Mouse (Mus musculus) stomach, embryonic 14.5 days (tissue): ENCODE measurements around the gene Wdr11. TPM values are rescaled to one million over a fixed set of nuclear protein-coding genes. Genes with fewer than 3 reads are reported as not detected.

Experiments used
- ATAC-seq: fragments of 200-750 bp; cut with Nextera tagmentation; 2 replicates; pipeline ENCODE4 v1.8.0; 2017; ENCODE audit warnings: low read depth, moderate TSS enrichment; ENCODE audit not compliant: insufficient number of reproducible peaks, insufficient read depth, low FRiP score
- H3K27ac ChIP-seq: fragments of 300-500 bp; sonication (generic); 2 replicates; pipeline ENCODE4 v1.5.1; 2014; ENCODE audit warnings: mild to moderate bottlenecking, low read length, moderate library complexity, mixed read lengths
- H3K27me3 ChIP-seq: fragments of 300-500 bp; sonication (generic); 2 replicates; pipeline ENCODE4 v1.6.1; 2014; ENCODE audit warnings: low read length, control low read depth, mixed read lengths; ENCODE audit not compliant: control insufficient read depth, insufficient read depth
- H3K36me3 ChIP-seq: fragments of 300-500 bp; sonication (generic); 2 replicates; pipeline ENCODE4 v1.6.1; 2014; ENCODE audit warnings: mild to moderate bottlenecking, control low read depth, low read length, moderate library complexity, mixed read lengths; ENCODE audit not compliant: control insufficient read depth, insufficient read depth
- H3K4me1 ChIP-seq: fragments of 300-500 bp; sonication (generic); 2 replicates; pipeline ENCODE4 v1.6.1; 2014; ENCODE audit warnings: low read length, control low read depth, mixed read lengths; ENCODE audit not compliant: control insufficient read depth, insufficient read depth
- H3K4me2 ChIP-seq: fragments of 300-500 bp; sonication (generic); replicated peaks from 2 replicates; pipeline ENCODE4 v1.6.1; 2014; ENCODE audit warnings: low read depth, low read length, control low read depth
- H3K4me3 ChIP-seq: fragments of 300-500 bp; sonication (generic); 2 replicates; pipeline ENCODE4 v1.5.1; 2014; ENCODE audit warnings: low read depth, low read length, control low read depth
- H3K9ac ChIP-seq: fragments of 300-500 bp; sonication (generic); replicated peaks from 2 replicates; pipeline ENCODE4 v1.6.1; 2014; ENCODE audit warnings: low read depth, mild to moderate bottlenecking, control low read depth, low read length, moderate library complexity, mixed read lengths
- H3K9me3 ChIP-seq: fragments of 300-500 bp; sonication (generic); 2 replicates; pipeline ENCODE4 v1.6.1; 2016; ENCODE audit warnings: low read depth, low read length, control low read depth; ENCODE audit not compliant: control insufficient read depth
- WGBS: fragments of 180-500 bp; shearing (Covaris S2); extraction: QIAGEN DNeasy Blood & Tissue Kit; methylation state at CpG from one replicate; pipeline ENCODE4 v1.1.7; 2014; 5-methylcytosine and 5-hydroxymethylcytosine counted together
- polyA plus RNA-seq: library from polyadenylated mRNA; unstranded; fragments of >200 nt; fragmentation: Nextera tagmentation; extraction: Ambion mirVana; gene quantifications from 2 replicates; pipeline ENCODE4 v1.2.1, GENCODE M21; 2014

Gene Wdr11
- polyA plus RNA-seq, 1 experiment from 2014 or later: 39.2 TPM

DNA sequence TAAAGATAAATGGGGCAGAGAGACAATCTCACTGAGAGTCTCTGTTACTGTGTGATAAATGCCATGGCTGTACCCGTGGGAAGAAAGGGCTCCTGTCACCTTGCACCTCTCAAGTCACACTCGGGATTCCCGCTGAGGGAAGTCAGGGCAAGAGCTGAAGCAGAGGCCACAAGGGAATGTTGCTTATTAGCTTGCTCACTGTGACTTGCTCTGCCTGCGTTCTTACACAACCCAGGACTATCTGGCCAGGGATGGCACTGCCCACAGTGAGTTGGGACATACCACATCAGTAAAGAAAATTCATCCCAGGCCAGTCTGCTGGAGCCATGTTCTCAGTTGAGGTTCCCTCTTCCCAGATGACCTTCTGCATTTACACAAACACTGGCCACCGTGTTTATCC, 29.5 kb downstream of the Wdr11 start:
- Histone ChIP-seq H3K9ac (no peak overlapping the region), H3K27me3 (no peaks in the 10 kb centered on the region), H3K4me2 (no peak overlapping the region), H3K9me3 (no peaks in the 10 kb centered on the region), H3K27ac (no peak overlapping the region), H3K4me3 (no peak overlapping the region), H3K4me1 (no peaks in the 10 kb centered on the region), H3K36me3 (peaks cover 54% of the 10 kb centered on the region)
- ATAC-seq: no peak
- 88% methylated on average over 5 of the region's 5 CpGs for WGBS

DNA sequence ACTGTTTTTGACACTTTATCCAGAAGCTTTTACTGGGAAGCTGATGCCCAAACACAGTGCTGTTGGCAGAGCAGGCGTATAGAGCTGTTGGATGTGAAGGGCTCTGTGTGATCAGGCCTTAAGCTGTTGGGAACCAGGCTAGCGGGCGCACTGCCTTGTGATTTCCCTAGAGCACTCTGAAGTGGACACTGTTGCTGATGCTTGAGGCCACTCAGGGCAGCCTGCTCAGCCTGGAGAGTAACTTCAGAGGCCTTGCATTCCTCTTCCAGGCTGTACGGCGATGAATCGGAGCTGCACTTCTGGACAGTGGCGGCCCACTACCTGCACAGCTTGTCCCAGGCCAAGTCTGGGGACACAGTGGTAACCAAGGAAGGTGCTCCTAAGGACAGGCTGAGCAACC, 38.7 kb downstream of the Wdr11 start:
- Histone ChIP-seq H3K4me1 (no peaks in the 10 kb centered on the region), H3K9ac (no peak overlapping the region), H3K4me3 (no peak overlapping the region), H3K27ac (no peak overlapping the region), H3K27me3 (no peaks in the 10 kb centered on the region), H3K36me3 (peaks cover 74% of the 10 kb centered on the region), H3K9me3 (no peaks in the 10 kb centered on the region), H3K4me2 (no peak overlapping the region)
- no peak for ATAC-seq
- 93% methylated on average over 7 of the region's 7 CpGs for WGBS

DNA sequence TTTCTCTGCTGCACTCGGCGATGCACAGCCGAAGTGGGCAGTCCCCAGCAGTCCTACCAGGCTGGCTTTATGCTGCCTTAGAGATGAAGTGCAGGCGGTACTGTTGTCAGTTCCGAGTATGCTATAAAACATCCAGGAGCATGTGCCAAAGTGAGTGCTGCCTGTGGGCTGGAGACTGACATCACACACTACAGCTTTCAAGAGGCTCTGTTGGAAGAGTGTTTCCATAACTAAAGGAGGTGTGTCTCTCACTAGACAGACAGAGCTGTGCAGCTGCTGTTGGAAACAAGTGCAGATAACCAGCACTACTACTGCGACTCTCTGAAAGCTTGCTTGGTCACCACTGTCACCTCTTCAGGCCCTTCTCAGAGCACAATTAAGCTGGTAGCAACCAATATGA, 39.8 kb downstream of the Wdr11 start:
- peaks cover 72% of the 10 kb centered on the region for H3K36me3 ChIP-seq
- no peaks in the 10 kb centered on the region for H3K9me3 ChIP-seq
- no peak overlapping the region for H3K4me3 ChIP-seq
- no peaks in the 10 kb centered on the region for H3K27me3 ChIP-seq
- no peaks in the 10 kb centered on the region for H3K4me1 ChIP-seq
- no peak overlapping the region for H3K4me2 ChIP-seq
- no peak overlapping the region for H3K9ac ChIP-seq
- no peak for ATAC-seq
- no peak overlapping the region for H3K27ac ChIP-seq
- 89% methylated on average over 6 of the region's 6 CpGs for WGBS

DNA sequence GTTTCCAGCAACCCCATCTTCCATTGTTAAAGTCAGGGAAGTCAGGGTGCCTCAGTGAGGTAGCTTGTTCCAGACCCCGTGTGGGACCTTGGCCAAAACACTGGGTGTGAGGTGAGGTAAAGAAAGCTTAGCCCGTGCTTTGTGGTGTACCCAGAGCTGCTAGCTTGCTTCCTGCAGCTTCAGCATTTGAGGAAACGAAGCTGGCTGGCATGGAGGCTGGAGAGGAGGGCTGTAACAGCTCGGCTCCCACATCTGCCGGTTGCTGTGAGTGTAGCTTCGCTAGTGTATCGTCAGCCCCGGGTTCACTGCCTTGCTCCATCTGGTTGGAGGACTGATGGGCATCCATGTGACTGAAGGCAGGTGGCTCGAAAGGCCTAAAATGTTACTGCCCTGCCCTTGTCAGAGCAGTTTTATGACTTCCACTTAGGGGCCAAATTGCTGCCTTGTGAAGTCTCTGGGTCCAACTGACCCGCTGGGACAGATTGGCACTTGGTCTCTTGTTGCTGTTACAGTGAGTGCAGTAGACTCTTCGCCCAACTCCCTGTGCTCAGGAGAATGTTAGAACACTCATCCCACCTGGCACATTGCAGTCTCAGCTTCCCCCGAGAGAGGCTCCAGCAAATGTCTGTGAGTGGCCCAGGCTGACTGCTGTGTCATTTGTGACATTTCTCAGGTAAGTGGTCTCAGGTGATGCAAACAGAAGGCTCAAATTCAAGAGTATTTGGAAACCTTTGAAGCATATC, 44.4 kb downstream of the Wdr11 start:
- H3K4me2 ChIP-seq: no peak overlapping the region
- 78% methylated on average over 12 of the region's 12 CpGs for WGBS
- peaks cover 48% of the 10 kb centered on the region for H3K36me3 ChIP-seq

DNA sequence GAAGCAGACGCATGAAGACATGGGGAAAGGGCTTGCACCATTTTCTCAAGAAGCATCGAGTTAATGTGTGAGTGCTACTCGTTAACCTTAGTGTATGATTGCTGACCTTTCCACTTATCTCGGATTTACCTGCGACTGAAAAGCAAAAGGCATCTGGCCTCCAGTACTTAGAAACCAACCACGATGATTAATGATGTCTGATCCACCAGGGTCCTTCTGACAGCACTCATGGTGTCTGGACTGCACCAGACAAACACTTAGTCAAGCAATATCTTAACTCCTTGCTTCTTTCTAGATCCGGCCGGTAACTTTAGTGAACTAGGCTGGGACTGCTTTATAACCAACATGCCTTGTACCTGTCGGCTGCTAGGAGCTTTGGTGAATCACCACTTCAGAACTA, 45.3 kb downstream of the Wdr11 start:
- Histone ChIP-seq H3K36me3 (peaks cover 39% of the 10 kb centered on the region), H3K4me2 (no peak overlapping the region), H3K27ac (no peak overlapping the region), H3K27me3 (no peaks in the 10 kb centered on the region), H3K4me1 (no peaks in the 10 kb centered on the region), H3K9me3 (no peaks in the 10 kb centered on the region), H3K4me3 (no peak overlapping the region), H3K9ac (no peak overlapping the region)
- WGBS: 65% methylated on average over 9 of the region's 9 CpGs
- ATAC-seq: no peak

More for the DNA sequence above, 44.4 kb downstream of the Wdr11 start:
- H3K9ac ChIP-seq: no peak overlapping the region
- H3K27ac ChIP-seq: no peak overlapping the region
- no peaks in the 10 kb centered on the region for H3K27me3 ChIP-seq
- H3K4me3 ChIP-seq: no peak overlapping the region
- ATAC-seq: no peak
- no peaks in the 10 kb centered on the region for H3K4me1 ChIP-seq
- H3K9me3 ChIP-seq: no peaks in the 10 kb centered on the region

DNA sequence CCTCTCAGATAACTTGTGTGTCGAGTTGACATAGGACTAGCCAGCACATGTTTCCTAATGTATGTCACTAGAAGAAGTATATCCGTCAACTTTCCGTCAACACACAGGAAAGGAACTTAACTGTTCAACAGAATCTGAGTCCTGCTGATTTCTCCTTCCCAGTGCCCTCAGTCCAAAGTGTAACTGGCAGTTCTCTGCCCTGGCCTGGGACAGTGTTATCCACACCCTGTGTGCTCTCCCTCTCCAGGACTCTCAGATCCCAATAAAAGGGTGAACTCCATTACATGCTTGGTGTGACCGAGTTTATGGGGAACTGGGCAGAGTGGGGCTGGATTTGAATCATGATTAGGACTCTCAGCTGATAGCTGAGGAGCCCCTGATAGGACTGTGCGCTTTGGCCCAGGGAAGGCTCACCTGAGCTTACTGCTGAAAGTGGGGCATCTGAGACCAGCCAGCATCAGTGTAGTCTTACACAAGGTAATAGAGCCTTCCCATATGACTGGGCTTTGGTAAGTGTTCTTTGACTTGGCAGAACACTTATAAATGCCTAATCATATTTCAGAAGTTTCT, 46.3 kb downstream of the Wdr11 start:
- Histone ChIP-seq H3K9me3 (no peaks in the 10 kb centered on the region), H3K4me3 (no peak overlapping the region), H3K4me2 (no peak overlapping the region), H3K36me3 (peaks cover 29% of the 10 kb centered on the region), H3K4me1 (no peaks in the 10 kb centered on the region), H3K27ac (no peak overlapping the region), H3K9ac (no peak overlapping the region), H3K27me3 (no peaks in the 10 kb centered on the region)
- ATAC-seq: no peak
- 73% methylated on average over 5 of the region's 5 CpGs for WGBS

DNA sequence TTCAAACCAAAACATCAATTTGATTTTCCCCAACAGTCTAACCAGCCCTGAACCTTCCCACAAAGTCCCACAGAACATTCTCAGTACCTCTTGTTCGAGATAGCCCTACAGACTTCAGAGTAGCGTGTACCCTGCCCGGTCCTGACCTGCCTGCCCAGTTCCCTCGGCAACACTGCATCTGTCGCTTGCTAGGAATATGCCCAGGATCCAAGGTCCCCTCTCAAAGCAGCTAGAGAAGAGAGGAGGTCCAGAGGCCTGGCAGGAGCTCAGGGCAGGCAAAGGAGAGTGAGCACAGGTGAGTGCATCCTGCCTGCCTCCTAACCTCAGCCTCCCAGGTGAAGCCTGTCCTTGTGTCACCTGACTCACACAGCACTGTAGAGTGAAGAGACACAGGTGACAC, 47.3 kb downstream of the Wdr11 start:
- WGBS: 89% methylated on average over 5 of the region's 5 CpGs
- Histone ChIP-seq H3K4me3 (no peak overlapping the region), H3K4me2 (no peak overlapping the region), H3K36me3 (peaks cover 20% of the 10 kb centered on the region), H3K27me3 (no peaks in the 10 kb centered on the region), H3K9ac (no peak overlapping the region), H3K4me1 (no peaks in the 10 kb centered on the region), H3K27ac (no peak overlapping the region), H3K9me3 (no peaks in the 10 kb centered on the region)
- ATAC-seq: no peak

DNA sequence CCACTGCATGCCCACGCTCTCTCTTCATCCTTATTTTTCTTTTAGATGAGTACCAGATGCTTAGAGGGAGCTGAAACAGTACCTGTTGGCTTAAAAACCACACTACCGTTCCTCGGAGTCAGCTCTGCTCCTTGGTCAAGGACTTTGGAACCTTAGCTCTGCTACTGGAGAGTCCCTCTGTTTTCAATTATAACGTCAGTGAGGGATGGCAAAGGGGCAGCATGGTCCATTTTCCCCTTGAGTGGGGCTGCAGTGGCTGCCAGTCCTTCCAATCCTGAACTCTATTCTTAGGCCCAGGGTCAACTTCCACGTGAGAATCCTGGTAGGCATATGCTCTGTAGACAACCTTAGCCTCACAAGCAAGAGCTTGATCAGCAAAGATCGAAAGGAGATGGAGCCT, 48.2 kb downstream of the Wdr11 start:
- no peak overlapping the region for H3K9ac ChIP-seq
- WGBS: 87% methylated on average over 6 of the region's 6 CpGs
- H3K4me1 ChIP-seq: no peaks in the 10 kb centered on the region
- no peak overlapping the region for H3K4me3 ChIP-seq
- no peaks in the 10 kb centered on the region for H3K27me3 ChIP-seq
- H3K4me2 ChIP-seq: no peak overlapping the region
- H3K9me3 ChIP-seq: no peaks in the 10 kb centered on the region
- H3K36me3 ChIP-seq: peaks cover 12% of the 10 kb centered on the region
- H3K27ac ChIP-seq: no peak overlapping the region
- no peak for ATAC-seq

DNA sequence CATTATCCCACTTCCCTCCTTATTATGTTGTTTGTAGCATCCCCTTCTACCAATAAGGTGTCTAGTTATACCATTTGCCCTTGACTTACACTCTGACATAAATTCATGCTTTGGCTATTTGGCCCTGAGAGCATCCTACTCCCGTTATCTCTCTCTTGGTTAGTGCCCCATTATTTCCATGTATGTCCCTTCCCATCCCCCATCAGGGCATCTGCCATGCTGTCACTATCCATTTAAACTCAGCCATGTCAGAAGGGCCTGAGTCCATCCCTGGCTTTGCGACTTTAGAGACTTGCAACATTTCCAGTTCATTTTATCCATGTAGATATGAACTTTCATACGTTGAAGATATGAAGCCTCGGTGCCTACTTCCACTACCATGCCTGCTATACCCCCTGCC, 51.6 kb downstream of the Wdr11 start:
- Histone ChIP-seq H3K4me1 (no peaks in the 10 kb centered on the region), H3K27me3 (no peaks in the 10 kb centered on the region), H3K4me3 (no peak overlapping the region), H3K9me3 (no peaks in the 10 kb centered on the region), H3K4me2 (no peak overlapping the region), H3K36me3 (no peaks in the 10 kb centered on the region), H3K9ac (no peak overlapping the region), H3K27ac (no peak overlapping the region)
- WGBS: 91% methylated on average over 4 of the region's 4 CpGs
- ATAC-seq: no peak
